16 mouse cellular contexts compared by ENCODE assay signal in the genomic region with DNA sequence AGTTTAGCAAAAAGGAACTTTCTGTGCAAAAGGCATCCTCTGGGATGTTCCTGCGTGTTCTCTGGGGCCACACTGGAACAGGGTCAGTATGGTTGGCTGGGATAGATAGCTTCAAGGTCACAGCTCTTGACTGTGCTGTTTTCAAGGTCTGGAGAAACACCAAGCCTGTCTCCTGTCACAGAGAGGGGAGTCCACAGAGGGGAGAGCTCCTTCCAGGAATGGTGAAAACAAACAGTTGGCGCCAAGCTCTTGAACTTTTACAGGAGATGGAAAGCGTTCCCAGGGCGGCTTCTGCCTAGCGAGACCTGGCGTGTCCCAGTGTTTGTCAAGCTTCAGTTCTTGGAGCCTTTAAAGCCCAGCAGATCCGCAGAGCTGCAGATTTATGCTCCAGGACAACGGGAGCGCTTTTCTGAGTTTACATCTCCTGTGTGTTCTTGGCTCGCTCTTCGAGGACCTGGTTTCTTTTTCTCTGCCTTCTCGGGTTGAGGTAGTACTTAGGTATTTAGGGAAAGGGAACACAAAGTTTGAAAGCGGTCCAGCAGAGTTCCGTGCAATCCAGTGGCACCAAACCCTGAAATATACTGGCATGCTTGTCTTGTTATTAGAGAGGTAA. TPM values are rescaled to one million over a fixed set of nuclear protein-coding genes. Genes with fewer than 3 reads are reported as not detected.
DNase-seq lines count a peak whose midpoint lies in the region; ATAC-seq and TF ChIP-seq lines count a peak whose summit lies in the region.
"Had no signal": no experiment of that assay in that cellular context is flagged by ENCODE, and none has a peak within 500 bp of the region (broad histone marks: within the 10 kb centered on the region; RNA-seq: fewer than 3 reads in every experiment).

No protein-coding gene starts in this region.

- no peaks in the 10 kb centered on the region for H3K36me3 ChIP-seq in intestine, embryonic 14.5 days (ENCODE audit: control insufficient read depth, insufficient read depth, low read length)
- no peaks in the 10 kb centered on the region for H3K36me3 ChIP-seq in intestine, postnatal 0 days (ENCODE audit: control insufficient read depth, insufficient read depth)
- no peaks in the 10 kb centered on the region for H3K36me3 ChIP-seq in heart, embryonic 10.5 days
- H3K36me3 ChIP-seq in stomach, embryonic 16.5 days (ENCODE audit: control insufficient read depth, insufficient read depth, low read length), result no peaks in the 10 kb centered on the region
- H3K36me3 ChIP-seq: embryonic facial prominence, embryonic 12.5 days; liver, embryonic 12.5 days; lung, embryonic 15.5 days; midbrain, embryonic 13.5 days had no signal

- no peaks in the 10 kb centered on the region for H3K9me3 ChIP-seq in intestine, embryonic 14.5 days (ENCODE audit: control insufficient read depth, low read length)
- H3K9me3 ChIP-seq in intestine, postnatal 0 days (ENCODE audit: control insufficient read depth), result no peaks in the 10 kb centered on the region
- H3K9me3 ChIP-seq in heart, embryonic 10.5 days, result no peaks in the 10 kb centered on the region
- H3K9me3 ChIP-seq in stomach, embryonic 16.5 days (replicated peaks; ENCODE audit: control insufficient read depth, low read length), result no peaks in the 10 kb centered on the region
- H3K9me3 ChIP-seq: embryonic facial prominence, embryonic 12.5 days; liver, embryonic 12.5 days; lung, embryonic 15.5 days; midbrain, embryonic 13.5 days had no signal

- H3K27ac ChIP-seq in intestine, embryonic 14.5 days (ENCODE audit: low read depth), result peak overlapping the region; percentile 67
- H3K27ac ChIP-seq in intestine, postnatal 0 days (ENCODE audit: low read depth, low read length), result no peak overlapping the region
- 0 out of 2 replicates have a peak overlapping the region, but pooled peaks have one; percentile 16 for H3K27ac ChIP-seq in heart, embryonic 10.5 days
- H3K27ac ChIP-seq in stomach, embryonic 16.5 days (ENCODE audit: low read length), result peak overlapping the region; percentile 43
- H3K27ac ChIP-seq in left cerebral cortex, adult 2 months, result no peak overlapping the region
- H3K27ac ChIP-seq: embryonic facial prominence, embryonic 12.5 days; liver, embryonic 12.5 days; lung, embryonic 15.5 days; macrophage; midbrain, embryonic 13.5 days had no signal

- ATAC-seq in intestine, embryonic 14.5 days (replicated peaks; ENCODE audit: low FRiP score, low TSS enrichment, low read depth), result 0 out of 2 replicates have a peak, but pooled peaks have one; percentile 40
- ATAC-seq in intestine, postnatal 0 days, result no peak
- peak; percentile 69; the same call in 1 of the 2 replicates for ATAC-seq in stomach, embryonic 16.5 days (ENCODE audit: insufficient read depth, low FRiP score)
- ATAC-seq: forebrain, postnatal 0 days; inflammation-experienced regulatory T-cells, adult 6 months; liver, embryonic 12.5 days; midbrain, embryonic 13.5 days had no signal

- H3K4me2 ChIP-seq in intestine, embryonic 14.5 days (ENCODE audit: low read length), result no peak overlapping the region
- no peak overlapping the region for H3K4me2 ChIP-seq in intestine, postnatal 0 days (replicated peaks; ENCODE audit: low read depth)
- no peak overlapping the region for H3K4me2 ChIP-seq in stomach, embryonic 16.5 days (ENCODE audit: low read depth, low read length)
- H3K4me2 ChIP-seq: embryonic facial prominence, embryonic 12.5 days; liver, embryonic 12.5 days; lung, embryonic 15.5 days; midbrain, embryonic 13.5 days had no signal

- peak; percentile 63 for DNase-seq in intestine, embryonic 14.5 days (ENCODE audit: low spot score)
- DNase-seq in adrenal gland, postnatal 14 days, result peak; percentile 15
- DNase-seq in heart, embryonic 10.5 days (ENCODE audit: low spot score), result no peak
- DNase-seq in left cerebral cortex, postnatal 25 days (ENCODE audit: low spot score in 2 of 2), result no peak
- DNase-seq in left cerebral cortex, adult 2 months (ENCODE audit: extremely low spot score in 1 of 2, low spot score in 2 of 2), result no peak
- DNase-seq: cerebellum, adult 2 months; forebrain, postnatal 0 days; thymus, adult 2 months had no signal

- H3K27me3 ChIP-seq in intestine, embryonic 14.5 days (replicated peaks; ENCODE audit: control insufficient read depth, insufficient read depth, low read length), result no peaks in the 10 kb centered on the region
- no peaks in the 10 kb centered on the region for H3K27me3 ChIP-seq in intestine, postnatal 0 days (replicated peaks; ENCODE audit: control insufficient read depth, insufficient read depth, low read length)
- H3K27me3 ChIP-seq in heart, embryonic 10.5 days (ENCODE audit: insufficient read depth, poor library complexity, severe bottlenecking), result no peaks in the 10 kb centered on the region
- no peaks in the 10 kb centered on the region for H3K27me3 ChIP-seq in stomach, embryonic 16.5 days (ENCODE audit: control insufficient read depth, insufficient read depth, low read length)
- H3K27me3 ChIP-seq: embryonic facial prominence, embryonic 12.5 days; liver, embryonic 12.5 days; lung, embryonic 15.5 days; midbrain, embryonic 13.5 days had no signal

- 0 out of 2 replicates have a peak, but pooled peaks cover 2% of the 10 kb centered on the region for H3K4me1 ChIP-seq in intestine, embryonic 14.5 days (replicated peaks; ENCODE audit: control insufficient read depth, insufficient read depth, low read length)
- no peaks in the 10 kb centered on the region for H3K4me1 ChIP-seq in intestine, postnatal 0 days (replicated peaks; ENCODE audit: control insufficient read depth, insufficient read depth, low read length)
- peaks cover 14% of the 10 kb centered on the region for H3K4me1 ChIP-seq in heart, embryonic 10.5 days
- 0 out of 2 replicates have a peak, but pooled peaks cover 4% of the 10 kb centered on the region for H3K4me1 ChIP-seq in stomach, embryonic 16.5 days (ENCODE audit: control insufficient read depth, insufficient read depth, low read length)
- H3K4me1 ChIP-seq: embryonic facial prominence, embryonic 12.5 days; liver, embryonic 12.5 days; lung, embryonic 15.5 days; midbrain, embryonic 13.5 days had no signal

- H3K4me3 ChIP-seq in intestine, embryonic 14.5 days (ENCODE audit: low read depth, low read length), result no peak overlapping the region
- H3K4me3 ChIP-seq in intestine, postnatal 0 days (ENCODE audit: low read depth, low read length), result no peak overlapping the region
- H3K4me3 ChIP-seq in heart, embryonic 10.5 days, result no peak overlapping the region
- H3K4me3 ChIP-seq in stomach, embryonic 16.5 days (replicated peaks; ENCODE audit: low read length), result no peak overlapping the region
- no peak overlapping the region for H3K4me3 ChIP-seq in left cerebral cortex, adult 2 months
- H3K4me3 ChIP-seq: embryonic facial prominence, embryonic 12.5 days; liver, embryonic 12.5 days; lung, embryonic 15.5 days; midbrain, embryonic 13.5 days had no signal

- H3K9ac ChIP-seq in intestine, embryonic 14.5 days (ENCODE audit: low read length), result no peak overlapping the region
- no peak overlapping the region for H3K9ac ChIP-seq in intestine, postnatal 0 days (ENCODE audit: low read depth, low read length)
- no peak overlapping the region for H3K9ac ChIP-seq in stomach, embryonic 16.5 days (ENCODE audit: low read length)
- H3K9ac ChIP-seq: embryonic facial prominence, embryonic 12.5 days; forebrain, postnatal 0 days; liver, embryonic 12.5 days; lung, embryonic 15.5 days; midbrain, embryonic 13.5 days had no signal

- intact Hi-C loops in left cerebral cortex, postnatal 25 days (cut with DNase I), result no loop called here
- intact Hi-C loops in left cerebral cortex, adult 2 months (cut with DNase I), result no loop called here

- no peak for TF ChIP-seq CTCF in intestine, postnatal 0 days (IDR thresholded peaks at IDR 0.05; ENCODE audit: low read depth)
- TF ChIP-seq CTCF in left cerebral cortex, adult 2 months (IDR thresholded peaks at IDR 0.05), result no peak

- 41% methylated on average over 14 of the region's 14 CpGs for WGBS in intestine, embryonic 14.5 days
- 51% methylated on average over 14 of the region's 14 CpGs for WGBS in intestine, postnatal 0 days
- 74% methylated on average over 14 of the region's 14 CpGs for WGBS in heart, embryonic 10.5 days
- WGBS in stomach, embryonic 16.5 days, result 38% methylated on average over 14 of the region's 14 CpGs

RNA-seq across cellular contexts. Expression of a gene that starts 40.3 kb away (rescaled TPM):
- polyA plus RNA-seq in intestine, embryonic 14.5 days (2014; fragmentation: Nextera tagmentation; extraction: Ambion mirVana), result 32.8 and 35.2 TPM in 2 replicates
- polyA plus RNA-seq in intestine, postnatal 0 days (2015; fragmentation: Nextera tagmentation; extraction: Ambion mirVana), result 13.3 and 13.4 TPM in 2 replicates
- 18.5 and 19.1 TPM in 2 replicates for total RNA-seq in adrenal gland, postnatal 14 days (2021)
- 9.7 and 11.8 TPM in 2 replicates for polyA plus RNA-seq in heart, embryonic 10.5 days (2016; fragmentation: Nextera tagmentation; extraction: Ambion mirVana)
- 18.3 and 24.0 TPM in 2 replicates for polyA plus RNA-seq in stomach, embryonic 16.5 days (2015; fragmentation: Nextera tagmentation; extraction: Ambion mirVana)
- total RNA-seq in left cerebral cortex, postnatal 25 days (2021), result 10 to 100 TPM; 27.4 to 31.8 TPM
- 10 to 100 TPM; 26.0 to 27.3 TPM for total RNA-seq in left cerebral cortex, adult 2 months (2021)

Comparison
In these comparisons a context has a peak if more than half of its experiments do, and no peak if none do; other contexts are left out.
1. H3K27ac ChIP-seq: peak in intestine, embryonic 14.5 days (single experiment), heart, embryonic 10.5 days (single experiment) and stomach, embryonic 16.5 days (single experiment); none in intestine, postnatal 0 days (single experiment) and left cerebral cortex, adult 2 months (single experiment).
2. DNase-seq: peak in intestine, embryonic 14.5 days (single experiment) and adrenal gland, postnatal 14 days (single experiment); none in heart, embryonic 10.5 days (single experiment), left cerebral cortex, postnatal 25 days (0 of 2) and left cerebral cortex, adult 2 months (0 of 2).